Mouse (Mus musculus): ENCODE data around the gene Mrpl27.

GRCm38 (mm10) chr11:94704472-94704871 is 50.9 kb downstream of the Mrpl27 start, which contains the start of gene Gm11541:
- TF ChIP-seq CTCF (IDR thresholded peaks at IDR 0.05; ENCODE audit: borderline replicate concordance, extremely low read depth, insufficient read depth, insufficient read length) (no peak), POLR2A (IDR thresholded peaks at IDR 0.05; ENCODE audit: borderline replicate concordance, extremely low read depth, insufficient read depth, insufficient read length, poor library complexity, severe bottlenecking) (no peak)

Data from brain, embryonic 14.5 days (tissue).